Mouse (Mus musculus): ENCODE measurements around the gene Usp28. TPM values are rescaled to one million over a fixed set of nuclear protein-coding genes. Genes with fewer than 3 reads are reported as not detected.

The Usp28 gene
- 23.4 TPM for polyA plus RNA-seq (2014; fragmentation: Illumina TruSeq; extraction: RNeasy Lipid Tissue Mini Kit (QIAGEN cat#74804); ENCODE audit: low read depth, low replicate concordance)

DNA sequence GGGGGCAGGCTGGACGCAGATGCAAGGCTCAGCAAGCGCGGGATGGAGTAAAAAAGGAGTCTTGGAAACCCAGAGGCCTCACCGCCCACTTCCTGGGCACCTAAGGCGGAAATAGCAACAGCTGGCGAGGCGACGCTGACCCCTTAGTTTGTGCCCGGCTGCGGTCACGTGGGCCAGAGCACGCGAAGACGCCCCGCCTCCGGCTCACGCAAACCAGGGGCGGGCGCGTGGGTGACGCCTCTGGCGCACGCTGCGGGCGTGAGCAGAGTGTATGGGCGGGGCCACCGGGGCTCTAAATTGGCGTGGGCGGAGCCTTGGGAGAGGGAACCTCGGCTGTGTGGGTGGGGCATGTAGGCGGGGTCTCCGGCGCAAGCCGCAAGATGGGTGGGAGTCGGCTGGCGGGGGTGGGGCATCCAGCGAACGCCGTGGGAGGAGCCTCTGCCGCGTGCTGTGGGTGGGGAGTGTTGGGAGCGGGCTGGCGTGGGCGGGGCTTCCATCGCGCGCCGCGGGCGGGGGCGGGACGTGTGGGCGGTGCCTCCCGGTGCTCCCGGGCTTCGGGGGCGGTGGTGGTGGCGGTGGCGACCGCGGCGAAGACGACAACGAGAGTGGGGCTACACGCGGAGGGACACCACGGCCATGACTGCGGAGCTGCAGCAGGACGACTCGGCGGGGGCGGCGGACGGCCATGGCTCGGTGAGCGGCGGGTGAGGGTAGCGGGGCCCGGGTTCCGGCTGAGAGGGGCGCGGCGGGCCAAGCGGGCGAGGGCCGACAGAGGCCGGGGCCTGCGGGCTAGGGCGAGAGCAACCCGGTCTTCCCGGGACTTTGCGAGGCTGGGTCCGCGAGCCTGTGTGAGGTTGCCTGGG, at the start of gene Usp28:
Usp28 (plus strand) TSS at position 531 of the 863 bp plus-strand sequence.

DNA sequence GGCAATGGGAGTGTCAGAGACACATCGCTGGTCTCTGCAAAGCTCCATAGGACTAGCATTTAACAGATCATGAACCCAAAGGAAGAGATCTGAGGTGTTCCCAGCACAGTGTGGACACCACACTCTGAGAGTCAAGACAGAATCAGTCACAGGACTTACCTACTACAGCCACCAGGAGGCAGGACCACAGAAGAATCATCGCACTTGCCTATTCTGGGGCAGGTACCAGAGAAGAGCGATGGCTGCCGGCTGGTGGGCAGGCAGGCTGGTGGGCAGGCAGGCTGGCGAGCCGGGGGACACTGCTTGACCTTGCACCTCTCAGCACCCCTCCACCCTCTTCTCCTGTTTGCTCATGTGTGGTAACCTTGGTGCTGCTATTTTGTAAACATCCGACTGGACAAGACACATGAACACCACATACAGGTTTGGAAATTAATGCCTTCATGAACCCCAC, 20.6 kb upstream of the Usp28 start, which contains the start of gene Htr3b:
Htr3b (minus strand) TSS at position 404 of the 454 bp plus-strand sequence.

DNA sequence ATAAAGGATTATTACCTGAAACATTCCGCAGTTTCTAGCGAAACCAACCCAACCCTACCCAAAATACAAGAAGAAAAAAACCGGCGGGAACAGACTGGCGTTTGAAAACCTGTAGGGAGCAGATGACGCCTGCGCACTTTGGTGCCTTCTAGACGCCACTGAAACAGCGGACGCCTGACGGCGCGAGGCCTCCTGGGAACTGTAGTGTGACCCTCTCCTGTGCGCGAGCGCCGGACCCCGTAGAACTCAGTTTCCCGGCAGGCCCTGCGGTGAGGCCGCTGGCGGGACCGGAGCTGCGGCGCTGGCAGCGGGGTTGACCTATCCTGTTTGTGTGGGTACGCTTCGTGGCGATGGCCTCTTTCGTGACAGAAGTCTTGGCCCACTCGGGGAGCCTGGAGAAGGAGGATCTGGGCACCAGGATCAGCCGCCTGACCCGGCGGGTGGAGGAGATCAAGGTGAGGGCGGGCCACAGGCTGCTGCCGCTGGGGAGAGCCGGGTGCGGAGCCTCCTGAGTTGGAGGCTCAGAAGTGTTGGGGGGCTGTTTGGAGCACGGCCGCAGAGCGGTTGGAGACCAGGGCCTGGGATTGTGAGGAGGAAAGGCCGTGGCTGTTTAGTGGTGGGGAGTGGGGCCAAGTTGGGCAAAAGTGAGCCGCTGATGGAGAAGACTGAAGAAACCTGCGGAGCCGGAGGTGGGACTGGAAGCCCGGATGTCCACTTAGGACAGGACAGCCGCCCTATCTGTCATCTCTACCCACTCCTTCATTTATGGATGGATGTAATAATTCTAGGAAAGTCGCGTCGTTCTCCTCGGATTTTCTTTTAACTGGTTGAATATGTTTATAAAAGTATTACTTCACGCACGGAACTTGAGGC, 70.4 kb downstream of the Usp28 start, which contains the start of gene Zw10:
Zw10 (plus strand) TSS at position 281 of the 873 bp plus-strand sequence.

DNA sequence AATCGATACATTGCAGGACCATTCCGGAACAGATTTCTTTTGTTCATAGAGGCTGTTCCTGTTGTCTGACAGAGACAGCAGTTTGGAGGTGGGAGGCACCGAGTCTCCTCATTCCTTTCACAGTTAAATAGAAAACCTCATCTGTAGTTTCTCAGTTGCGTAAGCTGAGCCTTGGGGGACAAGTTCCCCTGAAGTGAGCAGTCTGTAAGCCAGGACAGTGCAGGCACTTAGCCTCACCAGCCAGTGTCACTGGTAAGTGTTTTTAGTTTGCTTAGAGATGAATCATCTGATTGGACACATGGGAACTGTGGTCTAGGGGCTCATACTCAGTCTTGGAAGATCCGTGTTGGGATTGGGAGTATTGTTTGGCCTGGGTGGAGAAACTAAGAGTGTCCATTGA, 95.9 kb downstream of the Usp28 start, which contains the start of gene Tmprss5:
Tmprss5 (plus strand) TSS at position 154 of the 400 bp plus-strand sequence.

Other genes with a start within 250 kb of the Usp28 start
- 2.4 TPM for gene Zbtb16, start 149.2 kb upstream of the Usp28 start, polyA plus RNA-seq (2014; fragmentation: Illumina TruSeq; extraction: RNeasy Lipid Tissue Mini Kit (QIAGEN cat#74804); ENCODE audit: low read depth, low replicate concordance)
- gene Htr3a, start 74.3 kb upstream of the Usp28 start, polyA plus RNA-seq (2014; fragmentation: Illumina TruSeq; extraction: RNeasy Lipid Tissue Mini Kit (QIAGEN cat#74804); ENCODE audit: low read depth, low replicate concordance): 4.1 TPM
- gene Htr3b, start 20.4 kb upstream of the Usp28 start, polyA plus RNA-seq (2014; fragmentation: Illumina TruSeq; extraction: RNeasy Lipid Tissue Mini Kit (QIAGEN cat#74804); ENCODE audit: low read depth, low replicate concordance): 0.82 TPM
- 31.8 TPM for gene Zw10, start 70.2 kb downstream of the Usp28 start, polyA plus RNA-seq (2014; fragmentation: Illumina TruSeq; extraction: RNeasy Lipid Tissue Mini Kit (QIAGEN cat#74804); ENCODE audit: low read depth, low replicate concordance)
- not detected for gene Tmprss5, start 95.9 kb downstream of the Usp28 start, polyA plus RNA-seq (2014; fragmentation: Illumina TruSeq; extraction: RNeasy Lipid Tissue Mini Kit (QIAGEN cat#74804); ENCODE audit: low read depth, low replicate concordance)